ENCODE assay signal across 10 mouse cellular contexts in genomic region chr8:106999068-106999467, GRCm38 (mm10). TPM values are rescaled to one million over a fixed set of nuclear protein-coding genes. Genes with fewer than 3 reads are reported as not detected.
DNase-seq lines count a peak whose midpoint lies in the region; ATAC-seq lines count a peak whose summit lies in the region.
"Had no signal": no experiment of that assay in that cellular context is flagged by ENCODE, and none has a peak within 500 bp of the region (broad histone marks: within the 10 kb centered on the region; RNA-seq: fewer than 3 reads in every experiment).

No protein-coding gene starts in this region.

- no peak overlapping the region for H3K4me3 ChIP-seq in midbrain, embryonic 15.5 days
- H3K4me3 ChIP-seq: embryonic facial prominence, embryonic 12.5 days; heart, embryonic 13.5 days; liver, embryonic 13.5 days had no signal

- H3K9me3 ChIP-seq in midbrain, embryonic 15.5 days, result no peaks in the 10 kb centered on the region
- H3K9me3 ChIP-seq: embryonic facial prominence, embryonic 12.5 days; heart, embryonic 13.5 days; liver, embryonic 13.5 days had no signal

- ATAC-seq in midbrain, embryonic 15.5 days (replicated peaks), result no peak

- no peaks in the 10 kb centered on the region for H3K4me1 ChIP-seq in midbrain, embryonic 15.5 days
- H3K4me1 ChIP-seq: embryonic facial prominence, embryonic 12.5 days had no signal

- whole genome bisulfite sequencing in midbrain, embryonic 15.5 days, result 89% methylated on average over 1 of the region's 1 CpGs

- H3K27ac ChIP-seq in midbrain, embryonic 15.5 days, result no peak overlapping the region
- H3K27ac ChIP-seq: embryonic facial prominence, embryonic 12.5 days; heart, embryonic 13.5 days; liver, embryonic 13.5 days had no signal

- DNase-seq in ovary, postnatal 36 days (ENCODE audit: low spot score), result peak; percentile 25
- no peak for DNase-seq in ovary, adult 18-20 months (ENCODE audit: low spot score)
- DNase-seq in gastrocnemius, postnatal 25 days, result peak; percentile 68
- DNase-seq in layer of hippocampus, adult 9-10 months (ENCODE audit: low spot score), result peak; percentile 49
- peak; percentile 56 to 65 for DNase-seq in urinary bladder, postnatal 4 days (ENCODE audit: low spot score in 2 of 2)
- DNase-seq in left cerebral cortex, adult 18-20 months (ENCODE audit: low spot score in 2 of 2), result no peak
- DNase-seq: liver, embryonic 13.5 days had no signal

- H3K36me3 ChIP-seq in midbrain, embryonic 15.5 days (replicated peaks), result no peaks in the 10 kb centered on the region
- H3K36me3 ChIP-seq: liver, embryonic 13.5 days had no signal

- H3K27me3 ChIP-seq in midbrain, embryonic 15.5 days (replicated peaks), result no peaks in the 10 kb centered on the region
- H3K27me3 ChIP-seq: embryonic facial prominence, embryonic 12.5 days; heart, embryonic 13.5 days; liver, embryonic 13.5 days had no signal

- no peak overlapping the region for H3K4me2 ChIP-seq in midbrain, embryonic 15.5 days
- H3K4me2 ChIP-seq: embryonic facial prominence, embryonic 12.5 days; heart, embryonic 13.5 days; liver, embryonic 13.5 days had no signal

- no peak overlapping the region for H3K9ac ChIP-seq in midbrain, embryonic 15.5 days
- H3K9ac ChIP-seq: embryonic facial prominence, embryonic 12.5 days; heart, embryonic 13.5 days; liver, embryonic 13.5 days had no signal

RNA-seq across cellular contexts. Expression of gene Vps4a, which starts 32.0 kb away (rescaled TPM):
- total RNA-seq in gastrocnemius, postnatal 25 days (2021), result 10 to 100 TPM; 53.1 to 56.2 TPM
- 147 and 151 TPM in 2 replicates for polyA plus RNA-seq in midbrain, embryonic 15.5 days (2015; fragmentation: Nextera tagmentation; extraction: Ambion mirVana)
- 100 to 1,000 TPM; 116 to 126 TPM for total RNA-seq in left cerebral cortex, adult 18-20 months (2021)

RNA-seq across cellular contexts. Expression of gene Pdf, which starts 49.3 kb away (rescaled TPM):
- total RNA-seq in gastrocnemius, postnatal 25 days (2021), result 10 to 100 TPM; 35.7 to 39.8 TPM
- 35.8 and 40.4 TPM in 2 replicates for polyA plus RNA-seq in midbrain, embryonic 15.5 days (2015; fragmentation: Nextera tagmentation; extraction: Ambion mirVana)
- total RNA-seq in left cerebral cortex, adult 18-20 months (2021), result 10 to 100 TPM; 23.8 to 26.3 TPM

RNA-seq across cellular contexts. Expression of gene Cog8, which starts 57.4 kb away (rescaled TPM):
- total RNA-seq in gastrocnemius, postnatal 25 days (2021), result 10 to 100 TPM; 15.8 to 17.6 TPM
- 42.0 and 44.8 TPM in 2 replicates for polyA plus RNA-seq in midbrain, embryonic 15.5 days (2015; fragmentation: Nextera tagmentation; extraction: Ambion mirVana)
- 10 to 100 TPM; 25.6 to 27.8 TPM for total RNA-seq in left cerebral cortex, adult 18-20 months (2021)

RNA-seq across cellular contexts. Expression of gene Nip7, which starts 57.6 kb away (rescaled TPM):
- total RNA-seq in gastrocnemius, postnatal 25 days (2021), result 10 to 100 TPM; 14.7 to 18.5 TPM
- polyA plus RNA-seq in midbrain, embryonic 15.5 days (2015; fragmentation: Nextera tagmentation; extraction: Ambion mirVana), result 70.2 and 71.1 TPM in 2 replicates
- 10 to 100 TPM; 43.2 to 44.9 TPM for total RNA-seq in left cerebral cortex, adult 18-20 months (2021)

Comparison
In these comparisons a context has a peak if more than half of its experiments do, and no peak if none do; other contexts are left out.
1. DNase-seq: peak in ovary, postnatal 36 days (single experiment), gastrocnemius, postnatal 25 days (single experiment), layer of hippocampus, adult 9-10 months (single experiment) and urinary bladder, postnatal 4 days (2 of 2); none in ovary, adult 18-20 months (single experiment) and left cerebral cortex, adult 18-20 months (0 of 2).